Mouse (Mus musculus): ENCODE measurements around the gene Uvrag.
A peak's percentile ranks its signal among the peaks of the same experiment; 100 is the strongest.

The Uvrag gene

DNA sequence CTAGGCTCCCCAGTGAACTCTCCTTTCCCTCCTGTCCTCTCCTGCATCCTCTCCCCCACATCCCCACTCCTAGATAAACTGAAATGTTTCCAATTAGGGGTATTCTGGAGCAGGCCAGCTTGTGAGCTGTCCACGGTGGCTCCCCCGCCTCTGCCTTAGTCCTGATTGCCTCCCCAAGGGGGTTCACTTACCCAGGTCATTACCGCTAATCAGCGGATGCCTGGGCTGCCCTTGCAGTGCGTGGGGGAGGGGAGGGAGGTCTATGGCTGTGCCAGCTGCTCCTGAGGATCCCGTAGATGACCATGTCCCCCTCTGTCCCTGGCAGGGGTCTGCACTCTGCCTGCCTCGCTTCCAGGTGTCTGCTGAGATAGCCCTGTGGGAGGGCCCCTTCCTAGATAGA, 297.3 kb downstream of the Uvrag start:
- no peak for DNase-seq (ENCODE audit: low read depth)

DNA sequence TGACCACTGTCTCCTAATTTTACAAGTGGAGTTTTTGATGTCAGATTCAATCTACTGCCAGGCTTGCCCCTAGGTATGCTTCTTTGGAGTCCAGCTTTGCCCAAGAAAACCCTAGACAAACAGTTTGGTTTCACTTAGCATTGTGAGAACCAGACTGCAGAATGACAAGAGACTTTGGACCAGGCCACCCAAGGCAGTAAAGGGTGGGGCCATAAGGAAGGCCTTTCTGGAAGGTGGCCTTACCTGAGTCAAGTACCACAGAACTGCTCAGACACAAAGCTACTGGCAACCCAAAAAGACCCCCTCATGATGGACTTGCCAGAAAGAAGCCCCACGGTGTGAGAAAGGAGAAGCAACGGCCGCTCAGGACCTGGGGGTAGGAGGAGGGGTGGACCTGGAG, 297.9 kb downstream of the Uvrag start:
- DNase-seq (ENCODE audit: low read depth): no peak

- DNase-seq (ENCODE audit: low read depth): no peak
These were observed 299.1 kb downstream of the Uvrag start for GRCm38 (mm10) chr7:98841802-98842201.

GRCm38 (mm10) chr7:98840771-98841170, 300.2 kb downstream of the Uvrag start:
- no peak for DNase-seq (ENCODE audit: low read depth)

- DNase-seq (ENCODE audit: low read depth): no peak
These were observed 301.6 kb downstream of the Uvrag start for GRCm38 (mm10) chr7:98839312-98839711.

GRCm38 (mm10) chr7:98838729-98839141, 302.2 kb downstream of the Uvrag start:
- DNase-seq (ENCODE audit: low read depth): no peak

GRCm38 (mm10) chr7:98837901-98838300, 303.0 kb downstream of the Uvrag start:
- DNase-seq (ENCODE audit: low read depth): peak; percentile 49

- DNase-seq (ENCODE audit: low read depth): no peak
These were observed 304.3 kb downstream of the Uvrag start for GRCm38 (mm10) chr7:98836646-98837045.

DNA sequence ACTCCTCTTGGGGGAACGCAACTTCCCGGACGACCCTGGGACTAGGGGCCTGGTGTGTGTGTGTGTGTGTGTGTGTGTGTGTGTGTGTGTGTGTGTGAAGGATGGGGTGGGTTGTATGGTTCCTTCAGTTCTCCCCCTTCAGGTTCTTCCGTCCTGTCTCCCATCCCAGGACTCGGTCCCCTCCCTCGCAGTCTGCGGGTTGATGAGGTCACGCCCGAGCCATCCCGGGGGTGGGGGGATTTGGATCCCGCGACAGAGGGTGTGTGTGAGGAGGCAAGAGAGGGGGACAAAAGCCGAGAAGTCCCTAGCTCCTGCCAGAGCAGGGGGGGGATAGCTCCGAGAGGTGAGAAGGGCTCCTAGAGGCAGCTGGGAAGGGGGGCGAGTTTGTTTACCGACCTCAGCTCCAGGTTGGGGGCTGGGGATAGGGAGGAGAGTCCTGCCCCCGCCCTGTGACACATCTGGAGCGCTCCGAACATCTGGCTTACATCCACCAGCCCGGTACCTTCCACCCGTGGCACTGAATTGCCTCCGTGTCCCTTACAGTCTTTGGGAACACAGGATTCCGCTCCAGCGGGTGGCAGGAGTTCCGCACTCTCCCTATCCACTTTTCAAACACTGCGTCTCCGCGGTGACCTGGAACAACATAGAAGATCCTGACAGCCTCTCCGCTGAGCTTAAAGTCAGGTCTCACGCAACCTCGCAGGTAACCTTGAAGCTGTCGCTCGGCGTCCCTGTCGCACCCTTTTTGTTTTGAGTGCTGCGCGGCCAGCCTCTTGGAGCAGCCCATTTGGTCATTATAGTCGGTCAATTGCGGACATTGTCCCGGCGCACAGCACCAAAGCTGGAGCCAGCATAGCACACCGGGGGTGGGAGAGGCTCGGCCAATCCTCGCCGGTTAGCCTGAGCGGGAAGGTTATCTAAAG, 305.2 kb downstream of the Uvrag start:
- no peak for DNase-seq (ENCODE audit: low read depth)
